Mouse (Mus musculus) cerebellum, adult 9-11 months (tissue): ENCODE results near the gene Smpdl3a.

Source experiments
- DNase-seq: peaks from one replicate; pipeline ENCODE4 v3.0.0; 2022

Smpdl3a gene

DNA sequence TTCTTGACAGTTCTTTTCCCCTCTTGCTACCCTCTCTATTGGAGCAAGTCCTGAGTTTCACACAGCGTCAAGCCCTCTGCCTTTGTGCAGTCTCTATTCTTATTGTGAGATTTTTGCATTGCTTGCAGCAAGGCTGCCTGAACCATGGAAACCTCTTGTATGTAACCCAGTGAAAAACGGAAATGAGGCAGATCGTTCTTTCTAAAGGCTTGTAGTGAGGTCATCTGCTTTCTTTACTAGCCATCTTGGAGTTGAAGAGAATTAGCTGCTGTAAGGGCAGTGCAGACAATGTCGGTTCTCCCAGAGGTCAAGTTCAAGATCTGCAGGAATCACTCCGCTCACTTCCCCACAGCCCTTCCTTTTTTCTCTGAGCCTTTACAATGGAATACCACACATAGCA, 34.5 kb downstream of the Smpdl3a start:
- no peak for DNase-seq

GRCm38 (mm10) chr10:57829621-57830020, 35.5 kb downstream of the Smpdl3a start:
- DNase-seq: no peak

- no peak for DNase-seq
Measured at GRCm38 (mm10) chr10:57835094-57835493, 41.0 kb downstream of the Smpdl3a start.

- DNase-seq: no peak
Measured at GRCm38 (mm10) chr10:57835982-57836381, 41.8 kb downstream of the Smpdl3a start.

DNA sequence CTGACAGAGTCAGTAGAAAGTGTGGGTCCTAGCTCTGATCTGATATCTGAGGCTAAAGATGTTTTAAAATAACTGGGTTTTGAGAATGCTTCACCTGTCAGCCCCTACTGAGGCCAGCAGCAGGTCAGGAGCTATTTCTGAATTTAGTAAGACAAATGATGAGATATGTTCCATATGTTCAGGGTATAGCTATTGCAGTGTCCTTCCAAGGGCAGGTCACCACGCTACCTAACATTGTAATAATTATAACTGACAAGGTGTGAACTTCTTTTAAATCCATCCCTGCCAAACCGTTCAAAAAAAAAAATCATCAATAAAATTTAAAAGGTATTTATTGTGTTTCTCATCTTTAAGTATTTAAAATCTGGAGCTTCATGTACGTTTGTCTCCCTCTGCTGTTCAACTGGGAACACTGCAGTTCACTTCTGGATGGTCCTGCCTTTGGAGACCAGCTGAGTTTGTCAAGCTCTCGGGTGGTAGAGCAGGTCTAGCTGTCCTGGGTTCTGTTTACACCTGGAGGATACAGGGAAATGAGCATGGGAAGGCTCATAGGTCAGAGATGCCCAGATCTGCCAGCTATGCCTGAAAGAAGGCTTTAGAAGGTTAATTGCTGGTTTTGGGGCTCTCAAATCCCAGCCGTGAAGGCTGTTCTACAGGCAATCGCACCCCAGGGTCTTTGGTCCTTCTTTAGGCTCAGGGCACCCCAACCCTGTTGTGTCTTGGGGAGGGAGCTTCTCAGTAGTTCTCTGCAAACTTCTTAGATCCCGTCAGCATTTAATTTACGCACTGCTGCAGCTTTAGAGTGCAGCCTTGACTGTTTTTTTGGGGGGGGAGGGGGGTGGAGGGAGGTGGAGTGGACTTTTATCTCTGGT, 47.7 kb downstream of the Smpdl3a start:
- peak; percentile 35 for DNase-seq

GRCm38 (mm10) chr10:57847916-57848682, 54.0 kb downstream of the Smpdl3a start:
- no peak for DNase-seq
